In genomic region chr2:122304544-122304943, GRCm38 (mm10) we compare ENCODE assay signal across 44 mouse cellular contexts. TPM values are rescaled to one million over a fixed set of nuclear protein-coding genes. Genes with fewer than 3 reads are reported as not detected.
"Had no signal": no experiment of that assay in that cellular context is flagged by ENCODE, and none has a peak within 500 bp of the region (broad histone marks: within the 10 kb centered on the region; RNA-seq: fewer than 3 reads in every experiment).

No protein-coding gene starts in this region.

- H3K4me3 ChIP-seq: limb, embryonic 10.5 days; limb, embryonic 12.5 days; limb, embryonic 13.5 days; limb, embryonic 15.5 days; liver, embryonic 12.5 days; liver, embryonic 13.5 days; liver, embryonic 15.5 days; lung, embryonic 15.5 days; megakaryocyte, embryonic 14.5 days; midbrain, embryonic 10.5 days; midbrain, embryonic 12.5 days; midbrain, embryonic 13.5 days; midbrain, embryonic 15.5 days; neural tube, embryonic 12.5 days; neural tube, embryonic 13.5 days had no signal

- DNase-seq: left cerebral cortex, postnatal 4 days; liver; liver, embryonic 13.5 days; liver, postnatal 0 days; lung, adult 18-20 months; lung, adult 2 months; lung, embryonic 14.5 days; lung, postnatal 10 days; lung, postnatal 14 days; lung, postnatal 36 days; lung, postnatal 4 days; midbrain, embryonic 14.5 days had no signal

- ATAC-seq: liver, embryonic 12.5 days; liver, postnatal 0 days; lung, postnatal 0 days; midbrain, embryonic 13.5 days; midbrain, embryonic 15.5 days; midbrain, embryonic 16.5 days had no signal

- H3K36me3 ChIP-seq: limb, embryonic 10.5 days; limb, embryonic 12.5 days; limb, embryonic 13.5 days; limb, embryonic 15.5 days; liver, embryonic 12.5 days; liver, embryonic 13.5 days; liver, embryonic 15.5 days; lung, embryonic 15.5 days; midbrain, embryonic 10.5 days; midbrain, embryonic 12.5 days; midbrain, embryonic 13.5 days; midbrain, embryonic 15.5 days; neural tube, embryonic 12.5 days; neural tube, embryonic 13.5 days had no signal

- H3K4me2 ChIP-seq: limb, embryonic 12.5 days; limb, embryonic 13.5 days; limb, embryonic 15.5 days; liver, embryonic 11.5 days; liver, embryonic 12.5 days; liver, embryonic 13.5 days; liver, embryonic 15.5 days; lung, embryonic 14.5 days; lung, embryonic 15.5 days; midbrain, embryonic 11.5 days; midbrain, embryonic 12.5 days; midbrain, embryonic 13.5 days; midbrain, embryonic 15.5 days; neural tube, embryonic 12.5 days; neural tube, embryonic 13.5 days had no signal

RNA-seq across cellular contexts. Expression of gene Duoxa2, which starts 5.8 kb away (rescaled TPM):
- total RNA-seq: left cerebral cortex, postnatal 14 days; left cerebral cortex, postnatal 25 days; left cerebral cortex, postnatal 36 days; megakaryocyte, adult 5-6 weeks; megakaryocyte-erythroid progenitor cell, adult 5-6 weeks; monocyte, adult 5-6 weeks had no signal
- polyA plus RNA-seq: limb, embryonic 10.5 days; limb, embryonic 11.5 days; limb, embryonic 12.5 days; liver, adult 2 months; liver, embryonic 11.5 days; liver, embryonic 12.5 days; liver, embryonic 13.5 days; liver, embryonic 14.5 days; liver, embryonic 15.5 days; liver, embryonic 16.5 days; liver, postnatal 0 days; lung, embryonic 14.5 days; lung, embryonic 15.5 days; lung, embryonic 16.5 days; macrophage; midbrain, embryonic 10.5 days; midbrain, embryonic 11.5 days; midbrain, embryonic 12.5 days; midbrain, embryonic 13.5 days; midbrain, embryonic 14.5 days; neural tube, embryonic 12.5 days; neural tube, embryonic 13.5 days had no signal

RNA-seq across cellular contexts. Expression of gene Duox2, which starts 6.3 kb away (rescaled TPM):
- total RNA-seq: left cerebral cortex, postnatal 36 days; liver, adult 2 months; megakaryocyte, adult 5-6 weeks; megakaryocyte-erythroid progenitor cell, adult 5-6 weeks; monocyte, adult 5-6 weeks had no signal
- polyA plus RNA-seq: limb, embryonic 10.5 days; limb, embryonic 11.5 days; limb, embryonic 12.5 days; liver, embryonic 11.5 days; liver, embryonic 12.5 days; liver, embryonic 13.5 days; liver, embryonic 14.5 days; liver, embryonic 15.5 days; liver, embryonic 16.5 days; lung, embryonic 16.5 days; macrophage; midbrain, embryonic 10.5 days; midbrain, embryonic 12.5 days; midbrain, embryonic 15.5 days; neural tube, embryonic 13.5 days had no signal

RNA-seq across cellular contexts. Expression of gene Duoxa1, which starts 9.0 kb away (rescaled TPM):
- total RNA-seq: left cerebral cortex, postnatal 14 days; left cerebral cortex, postnatal 25 days; left cerebral cortex, postnatal 36 days; liver, adult 2 months; megakaryocyte, adult 5-6 weeks; megakaryocyte-erythroid progenitor cell, adult 5-6 weeks; midbrain, postnatal 0 days; monocyte, adult 5-6 weeks had no signal
- polyA plus RNA-seq: liver, adult 2 months; liver, embryonic 11.5 days; liver, embryonic 12.5 days; liver, embryonic 13.5 days; liver, embryonic 14.5 days; liver, embryonic 15.5 days; liver, embryonic 16.5 days; liver, postnatal 0 days; lung, embryonic 14.5 days; macrophage; midbrain, embryonic 10.5 days; midbrain, embryonic 11.5 days; neural tube, embryonic 11.5 days; neural tube, embryonic 12.5 days; neural tube, embryonic 13.5 days had no signal

RNA-seq across cellular contexts. Expression of gene Duox1, which starts 10.9 kb away (rescaled TPM):
- total RNA-seq: liver, adult 2 months; megakaryocyte, adult 5-6 weeks; megakaryocyte-erythroid progenitor cell, adult 5-6 weeks; monocyte, adult 5-6 weeks had no signal
- polyA plus RNA-seq: liver, adult 2 months; liver, embryonic 12.5 days; liver, embryonic 13.5 days; liver, embryonic 14.5 days; liver, embryonic 15.5 days; liver, embryonic 16.5 days; liver, postnatal 0 days; lung, embryonic 14.5 days; macrophage; midbrain, embryonic 11.5 days had no signal
